Mouse (Mus musculus) frontal cortex, postnatal 36 days (tissue): Measurements from ENCODE around the gene Snx8.
A peak's percentile ranks its signal among the peaks of the same experiment; 100 is the strongest.

Experiments
- DNase-seq, 2 experiments: peaks; one replicate each; pipeline ENCODE4 v3.0.0; 2022; ENCODE audit warnings: low spot score in 2 of 2

The Snx8 gene

DNA sequence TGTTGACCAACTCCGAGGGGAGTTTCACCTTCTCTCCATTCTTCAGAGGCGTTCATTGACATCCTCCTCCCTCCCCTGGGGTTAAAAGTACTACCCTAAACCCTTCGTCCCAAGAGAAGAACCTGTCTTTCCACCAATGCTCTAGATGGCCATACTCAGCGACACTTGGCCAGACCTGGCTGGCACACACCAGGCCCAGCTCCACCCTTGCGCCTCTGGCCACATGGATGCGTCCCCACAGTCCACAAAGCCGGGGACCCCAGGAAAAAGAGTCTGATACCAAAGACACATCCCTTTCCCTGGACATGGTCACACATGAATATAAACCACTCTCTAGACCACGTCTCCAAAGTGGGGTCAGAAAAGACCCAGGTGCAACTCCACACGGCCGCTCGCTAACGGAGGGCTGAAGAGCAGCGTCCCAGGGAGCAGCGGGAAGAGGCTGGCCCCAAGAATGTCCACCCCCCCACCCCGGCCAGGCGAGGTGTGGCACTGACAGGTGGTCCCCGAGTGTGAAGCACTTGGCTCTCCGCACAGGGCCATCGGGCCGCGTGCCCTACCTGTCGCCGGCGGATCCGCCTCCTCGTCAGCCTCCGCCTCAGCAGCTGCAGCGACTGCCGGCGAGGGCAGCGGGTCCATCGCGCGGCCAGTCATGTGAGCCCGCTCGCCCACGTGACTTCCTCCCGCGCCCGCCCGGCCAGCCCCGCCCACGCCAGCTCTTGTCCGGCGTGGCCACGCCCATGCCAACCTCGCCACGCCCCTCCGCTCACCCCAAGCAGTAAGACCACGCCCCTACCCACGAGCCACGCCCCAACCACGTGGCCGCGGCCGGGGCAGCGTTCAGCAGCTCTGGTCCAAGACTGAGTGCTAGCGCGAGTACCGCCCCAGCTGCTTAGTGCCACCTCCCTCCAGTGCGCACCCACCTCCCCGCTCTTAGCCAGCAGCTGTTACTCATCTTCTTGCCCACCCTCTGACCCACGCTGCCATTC is at the start of gene Snx8:
Gene Snx8, minus strand, starts transcription at position 675 of the 989 bp plus-strand sequence.
- peak; percentile 82 to 87 for DNase-seq

DNA sequence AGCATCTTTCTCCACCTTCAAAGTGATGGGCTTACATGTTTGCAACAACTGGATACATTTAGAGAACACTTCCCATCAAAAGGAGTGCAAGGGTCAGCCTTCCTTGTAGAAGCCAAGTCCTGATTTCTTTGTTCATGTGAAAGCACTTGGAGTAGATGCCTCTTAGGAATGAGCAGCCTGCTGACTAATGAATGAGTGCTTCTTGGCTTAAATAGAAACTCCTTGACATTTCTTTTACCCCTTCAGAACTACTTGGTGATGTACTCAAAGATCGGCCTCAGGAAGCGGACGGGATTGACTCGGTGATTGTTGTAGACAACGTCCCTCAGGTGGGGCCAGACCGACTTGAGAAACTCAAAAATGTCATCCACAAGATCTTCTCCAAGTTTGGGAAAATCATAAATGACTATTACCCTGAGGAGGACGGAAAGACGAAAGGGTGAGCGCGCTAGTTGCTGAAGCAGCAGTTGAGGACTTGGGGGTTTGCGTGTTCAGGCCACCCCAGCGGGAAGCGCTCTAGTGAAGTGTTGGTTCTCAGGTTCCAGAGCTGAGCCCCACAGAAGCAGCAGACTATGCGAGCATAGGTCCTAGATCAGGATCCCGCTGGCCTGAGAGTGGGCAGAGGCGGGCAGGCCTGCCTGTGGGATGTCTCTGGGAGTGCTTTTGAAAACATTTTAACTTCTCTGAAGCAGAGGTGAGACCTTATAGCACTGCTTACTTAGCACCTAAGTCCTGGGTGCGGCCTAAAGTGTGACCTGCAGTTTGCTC is 36.1 kb upstream of the Snx8 start:
- no peak for DNase-seq

DNA sequence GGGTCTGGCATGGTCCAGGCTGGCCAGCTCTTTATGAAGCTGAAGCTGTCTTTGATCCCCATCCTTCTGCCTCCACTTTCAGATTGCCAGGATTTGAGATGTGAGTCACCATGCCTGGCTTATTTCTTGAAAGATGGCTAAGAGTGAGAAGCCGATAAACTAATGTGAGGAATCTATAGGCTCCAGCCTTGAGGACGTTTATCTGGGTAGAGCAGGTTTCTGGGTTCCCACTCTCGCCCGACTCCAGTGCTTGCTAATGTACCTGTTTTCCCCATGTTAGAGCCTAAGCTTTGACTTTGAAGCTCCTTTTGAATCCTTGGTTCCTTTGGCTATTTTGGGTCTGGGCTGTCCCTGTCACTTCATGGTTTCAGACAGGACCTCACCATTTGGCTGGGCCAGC is 31.6 kb upstream of the Snx8 start:
- DNase-seq, result no peak

DNA sequence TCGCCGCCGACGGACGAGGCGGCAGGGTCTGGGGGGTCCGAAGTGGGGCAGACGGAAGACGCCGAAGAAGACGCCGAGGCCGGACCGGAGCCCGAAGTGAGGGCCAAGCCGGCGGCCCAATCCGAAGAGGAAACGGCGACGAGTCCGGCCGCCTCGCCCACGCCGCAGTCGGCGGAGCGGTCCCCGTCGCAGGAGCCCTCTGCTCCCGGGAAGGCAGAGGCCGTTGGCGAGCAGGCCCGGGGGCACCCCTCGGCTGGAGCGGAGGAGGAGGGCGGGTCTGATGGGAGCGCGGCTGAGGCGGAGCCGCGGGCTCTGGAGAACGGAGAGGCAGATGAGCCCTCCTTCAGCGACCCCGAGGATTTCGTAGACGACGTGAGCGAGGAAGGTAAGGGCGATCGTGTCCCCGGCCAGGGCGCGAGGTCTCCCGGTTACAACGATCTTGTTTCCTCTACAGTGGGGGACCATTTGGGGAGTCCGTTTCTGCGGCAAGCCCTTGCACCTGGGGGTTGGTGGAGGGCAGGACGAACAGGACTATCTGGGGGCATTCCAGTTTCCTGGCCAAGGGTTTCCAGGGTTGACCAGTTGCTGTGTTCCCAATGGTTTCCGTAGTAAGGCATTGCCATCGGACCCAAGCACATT is 30.5 kb upstream of the Snx8 start:
- DNase-seq, result peak in 1 of 2 experiments; percentile 7

DNA sequence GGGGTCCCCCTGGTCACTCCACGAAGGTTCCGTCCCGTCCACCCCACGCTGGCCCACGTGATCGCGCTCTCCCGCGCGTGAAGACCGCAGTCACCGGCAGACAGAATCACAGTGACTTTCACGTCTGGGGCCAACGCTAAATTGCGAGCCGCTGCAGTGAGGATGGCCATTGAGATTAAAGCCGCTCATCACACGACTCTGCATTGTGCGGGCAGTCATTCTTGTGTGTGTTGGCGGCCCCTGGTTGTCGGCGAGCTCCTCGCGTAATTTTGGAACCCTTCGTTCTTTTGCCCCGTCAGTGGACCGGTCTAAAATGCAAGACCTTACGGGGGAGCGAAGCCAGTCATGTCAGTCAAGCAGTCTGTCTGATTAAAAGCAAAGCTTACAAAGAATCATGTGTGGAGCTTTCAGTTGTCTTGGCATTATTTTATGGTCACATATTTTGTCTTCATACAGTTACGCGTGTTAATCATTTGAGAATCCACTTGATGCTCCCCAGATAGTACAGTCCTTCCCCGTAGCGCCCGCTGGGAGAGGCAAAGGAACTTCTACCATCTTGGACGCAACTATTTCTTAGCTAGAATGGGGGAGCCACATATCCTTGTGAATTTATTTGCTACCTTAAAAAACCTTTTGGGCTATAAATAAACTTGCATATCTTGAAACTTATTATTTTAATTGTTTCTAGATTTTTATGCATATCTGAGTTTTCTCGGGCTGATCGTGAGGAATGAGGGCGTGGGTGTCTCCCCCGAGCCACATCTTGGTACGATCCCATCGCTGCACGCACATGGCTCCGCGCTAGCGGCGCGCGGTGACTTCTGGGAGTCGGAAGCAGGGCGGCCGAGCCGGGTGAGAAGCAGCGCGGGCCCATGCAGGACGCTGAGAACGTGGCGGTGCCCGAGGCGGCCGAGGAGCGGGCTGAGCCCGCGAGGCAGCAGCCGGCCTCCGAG is 29.7 kb upstream of the Snx8 start, which contains the start of gene Eif3b:
Gene Eif3b, plus strand, starts transcription at position 840 of the 953 bp plus-strand sequence.
- DNase-seq, result peak; percentile 90 to 91

DNA sequence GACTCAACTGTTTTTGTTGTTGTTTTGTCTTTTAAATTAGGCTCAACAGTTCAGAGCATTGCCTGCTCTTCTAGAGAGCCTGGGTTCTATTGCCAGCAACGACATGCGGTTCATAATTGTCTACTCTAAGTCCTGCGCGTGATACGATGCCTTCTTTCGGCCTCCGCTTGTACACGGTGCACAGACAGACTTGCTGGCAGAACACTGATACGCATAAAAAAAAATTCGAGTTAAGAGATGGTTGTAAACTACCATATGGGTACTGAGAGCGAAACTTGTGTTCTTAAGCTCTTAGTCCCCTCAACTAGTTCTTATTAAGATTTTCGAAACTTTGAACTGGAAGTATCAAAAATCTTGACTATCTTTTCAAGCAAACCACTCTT is 29.0 kb upstream of the Snx8 start:
- no peak for DNase-seq

DNA sequence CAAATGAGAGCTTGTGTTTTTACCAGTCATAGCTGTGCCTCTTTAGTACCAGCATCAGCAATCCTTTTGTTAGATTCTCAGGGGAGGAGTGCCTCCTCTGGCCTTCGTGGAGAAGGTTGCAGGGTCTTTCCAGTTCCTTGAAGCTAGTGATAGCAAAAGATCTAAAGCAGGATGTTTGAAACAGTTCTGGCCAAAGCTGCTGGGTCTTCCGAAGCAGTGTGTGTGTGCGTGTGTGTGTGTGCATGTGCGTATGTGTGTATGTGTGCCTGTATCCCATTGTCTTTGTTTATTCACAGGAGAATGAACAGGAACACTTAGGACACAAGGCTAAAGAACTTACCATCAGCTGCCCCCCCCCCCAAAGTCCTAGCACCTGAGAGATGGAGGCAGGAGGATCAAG is 25.6 kb upstream of the Snx8 start:
- no peak for DNase-seq

DNA sequence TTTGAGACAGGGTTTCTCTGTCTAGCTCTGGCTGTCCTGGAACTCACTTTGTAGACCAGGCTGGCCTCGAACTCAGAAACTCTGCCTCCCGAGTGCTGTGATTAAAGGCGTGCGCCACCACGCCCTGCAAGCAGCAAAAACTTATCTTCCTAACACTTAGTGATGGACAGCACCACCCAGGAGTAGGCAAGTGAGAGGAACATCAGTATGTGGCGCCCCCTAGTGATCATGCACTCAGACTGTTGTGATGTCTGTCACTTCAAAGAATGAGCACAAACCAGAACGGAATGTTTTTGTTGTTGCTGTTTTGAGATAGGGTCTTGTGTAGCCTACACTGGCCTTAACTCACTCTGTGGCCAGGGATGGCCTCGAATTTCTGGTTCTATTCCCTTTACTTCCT is 22.3 kb upstream of the Snx8 start:
- peak; percentile 33 to 45 for DNase-seq

DNA sequence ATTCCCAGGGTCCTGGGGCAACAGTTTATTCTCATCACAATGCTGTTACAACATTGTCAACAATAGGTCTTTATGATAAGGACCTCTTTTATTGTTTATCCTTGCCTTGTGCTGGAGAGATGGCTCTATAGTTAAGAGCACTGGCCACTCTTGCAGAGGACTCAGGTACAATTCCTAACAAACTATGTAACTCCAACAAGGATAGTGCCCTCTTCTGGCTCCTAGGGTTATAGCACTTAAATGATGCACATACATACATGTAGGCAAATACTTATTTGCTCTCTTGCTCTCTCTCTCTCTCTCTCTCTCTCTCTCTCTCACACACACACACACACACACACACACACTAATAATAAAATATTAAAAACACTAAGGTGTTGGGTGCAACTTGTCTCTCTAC is 19.7 kb upstream of the Snx8 start:
- DNase-seq, result no peak

DNA sequence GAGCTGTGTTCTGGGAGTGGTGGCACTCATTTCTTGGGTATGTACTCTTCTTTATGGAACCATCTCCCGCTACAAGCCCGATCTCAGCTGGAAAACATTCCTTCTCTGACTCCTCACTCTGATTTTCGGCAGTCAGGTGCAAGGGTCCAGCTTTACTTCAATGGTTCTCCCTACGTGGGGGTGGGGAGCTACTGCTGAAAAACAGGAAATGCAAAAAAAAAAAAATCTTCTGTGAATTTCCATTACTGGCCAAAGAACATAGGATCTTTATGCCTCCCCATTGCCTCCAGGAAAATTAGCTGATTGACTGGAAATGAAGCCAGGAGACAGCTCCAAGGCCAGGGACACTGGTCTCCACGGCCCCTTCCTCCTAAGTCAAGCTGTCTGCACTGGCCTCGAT is 17.6 kb upstream of the Snx8 start:
- DNase-seq, result no peak

DNA sequence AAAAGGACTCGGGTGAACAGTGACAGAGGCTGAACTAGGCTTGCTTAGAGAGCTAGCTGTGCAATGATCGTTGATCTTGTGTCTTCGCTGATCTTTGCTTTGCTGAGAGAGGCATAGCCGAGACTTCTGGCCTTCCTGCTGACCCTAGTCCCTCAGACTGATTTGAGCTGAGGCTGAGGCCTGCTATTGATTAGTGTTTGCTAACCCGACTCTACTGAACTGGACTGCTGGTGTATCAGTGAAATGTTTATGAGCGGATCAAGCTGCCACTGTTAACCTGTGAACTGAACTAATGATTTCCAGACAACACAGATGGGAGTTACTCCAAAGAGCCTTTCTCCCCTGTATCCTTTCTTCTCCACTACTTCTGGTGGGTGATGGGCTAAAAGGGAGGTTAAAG is 16.1 kb upstream of the Snx8 start:
- DNase-seq, result no peak

DNA sequence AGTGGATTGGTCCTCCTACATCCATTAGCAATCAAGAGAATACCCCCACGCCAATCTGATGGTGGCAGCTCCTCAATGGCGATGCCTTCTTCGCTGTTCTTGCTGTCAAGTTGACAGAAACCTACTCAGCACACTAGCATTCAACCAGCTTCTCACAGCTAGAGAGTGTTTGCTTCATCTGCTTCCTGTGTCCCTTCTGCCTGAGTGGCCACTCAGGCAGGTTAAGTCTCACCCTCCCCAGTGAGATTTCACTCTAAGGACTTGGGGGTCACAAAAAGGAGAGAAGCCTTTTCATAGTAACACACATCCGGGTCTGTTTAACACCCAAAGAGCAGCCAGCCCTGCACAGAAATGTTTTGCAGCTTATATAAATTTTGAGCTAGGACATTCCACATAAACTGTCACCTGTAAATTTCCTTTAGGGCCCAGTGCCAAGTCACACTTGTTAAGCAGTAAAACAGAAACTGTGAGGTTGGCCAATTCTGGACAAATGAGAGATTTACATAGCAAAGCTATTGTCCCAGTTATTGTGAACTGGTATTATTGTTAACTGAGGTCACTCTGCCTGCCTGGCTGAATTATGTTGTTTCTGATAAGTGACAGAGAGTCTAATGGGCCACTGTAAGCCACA is 13.7 kb upstream of the Snx8 start:
- no peak for DNase-seq

DNA sequence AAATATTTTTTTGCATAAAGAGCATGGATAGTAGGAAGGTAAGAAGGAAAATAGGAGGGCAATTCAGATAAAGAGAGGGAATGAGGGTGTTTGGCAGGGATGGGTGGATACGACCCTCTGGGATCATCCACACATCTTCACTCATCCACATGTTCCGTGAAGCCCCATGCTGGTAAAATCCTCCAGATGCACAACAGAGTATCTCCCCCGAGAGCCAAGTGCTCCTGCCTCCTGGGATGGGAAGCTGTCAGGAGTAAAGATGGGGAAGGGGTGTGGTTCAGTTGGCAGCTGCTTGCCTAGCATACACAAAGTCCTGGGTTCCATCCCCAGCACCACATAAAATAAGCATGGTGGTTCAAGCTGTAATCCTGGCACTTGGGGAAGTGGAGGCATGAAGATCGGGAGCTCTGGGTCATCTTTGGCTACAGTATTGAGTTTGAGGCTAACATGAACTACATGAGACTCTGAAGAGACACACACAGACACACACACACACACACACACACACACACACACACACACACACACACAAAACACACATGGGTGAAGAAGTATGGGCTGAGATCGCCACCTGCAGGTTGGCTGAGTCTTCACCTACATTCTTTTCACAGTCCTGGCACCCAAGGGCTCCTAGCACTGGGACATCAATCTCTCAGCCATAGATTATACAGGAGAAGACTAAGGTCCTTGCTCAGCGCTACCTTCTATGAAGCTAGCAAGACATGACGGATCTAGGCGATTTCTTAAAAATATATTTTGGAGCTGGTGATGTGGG is 7.3 kb upstream of the Snx8 start:
- no peak for DNase-seq

DNA sequence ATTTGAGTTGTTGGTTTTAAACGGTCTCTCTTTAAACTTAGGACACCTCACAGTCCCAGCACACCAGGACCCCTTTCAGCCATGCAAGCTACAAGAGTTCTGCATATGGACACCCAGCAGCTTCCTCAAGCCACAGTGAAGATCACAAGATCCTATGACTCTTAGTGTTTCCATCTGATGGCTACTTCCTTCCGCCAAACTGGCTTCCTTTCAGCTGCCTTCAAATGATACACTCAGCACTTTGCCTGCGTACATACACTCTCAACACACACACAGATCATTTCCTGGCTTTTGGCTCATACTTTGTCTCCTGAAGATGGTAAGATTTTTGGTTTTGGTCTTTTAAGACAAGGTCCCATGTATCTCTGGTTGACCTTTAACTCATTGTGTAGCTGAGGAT is 3.6 kb upstream of the Snx8 start:
- no peak for DNase-seq

DNA sequence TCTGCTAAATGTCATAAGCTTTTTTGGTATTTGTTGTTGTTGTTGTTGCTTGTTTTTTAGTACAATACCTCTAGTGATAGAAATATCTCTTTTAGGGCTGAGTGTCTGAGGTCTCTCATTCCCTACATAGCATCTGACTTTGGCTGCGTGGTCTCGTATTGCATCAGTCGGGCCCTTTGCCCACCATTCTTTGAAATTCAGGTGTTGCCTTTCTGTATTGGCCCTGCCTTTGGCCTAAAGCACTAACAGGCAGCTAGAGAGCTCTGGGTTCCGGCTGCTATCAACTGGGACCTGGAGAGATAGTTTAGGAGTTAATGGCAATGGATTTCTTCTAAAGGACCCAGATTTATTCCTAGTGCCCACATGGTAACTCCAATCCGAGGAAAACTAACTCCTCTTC is 2.9 kb upstream of the Snx8 start:
- DNase-seq, result no peak

DNA sequence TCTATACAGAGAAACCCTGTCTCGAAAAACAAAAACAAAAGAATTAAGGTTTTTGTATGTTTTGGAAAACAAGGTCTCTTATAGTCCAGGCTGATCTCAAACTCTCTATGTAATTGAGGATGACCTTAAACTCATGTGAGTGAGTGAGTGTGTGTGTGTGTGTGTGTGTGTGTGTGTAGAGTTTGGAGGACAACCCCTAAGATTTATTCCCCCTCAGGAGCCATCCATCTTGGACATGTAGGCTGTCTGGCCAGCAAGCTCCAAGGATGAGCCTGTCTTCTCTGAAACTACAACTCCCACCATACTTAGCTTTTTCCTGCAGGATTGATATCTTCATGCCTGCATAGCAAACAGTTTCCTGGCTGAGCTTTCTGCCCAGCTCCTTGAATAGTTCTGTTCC is 2.4 kb upstream of the Snx8 start:
- no peak for DNase-seq

DNA sequence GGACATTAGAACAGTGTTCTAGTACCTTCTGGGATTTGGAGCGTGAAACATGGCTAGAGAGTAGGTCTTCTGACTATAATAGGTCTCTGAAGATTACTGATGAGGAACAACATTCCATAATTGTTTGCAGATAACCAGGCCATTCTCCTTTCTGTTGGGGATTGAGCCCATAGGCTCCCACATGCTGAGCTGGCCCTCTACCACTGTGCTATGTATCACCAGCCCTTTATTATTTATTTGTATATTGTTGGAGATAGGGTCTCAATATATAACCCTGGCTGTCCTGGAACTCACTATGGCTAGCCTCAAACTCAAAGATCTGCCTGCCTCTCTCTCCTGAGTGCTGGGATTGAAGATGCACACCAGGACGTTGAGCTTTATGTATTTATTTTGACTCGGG is 585 bp upstream of the Snx8 start:
- no peak for DNase-seq

DNA sequence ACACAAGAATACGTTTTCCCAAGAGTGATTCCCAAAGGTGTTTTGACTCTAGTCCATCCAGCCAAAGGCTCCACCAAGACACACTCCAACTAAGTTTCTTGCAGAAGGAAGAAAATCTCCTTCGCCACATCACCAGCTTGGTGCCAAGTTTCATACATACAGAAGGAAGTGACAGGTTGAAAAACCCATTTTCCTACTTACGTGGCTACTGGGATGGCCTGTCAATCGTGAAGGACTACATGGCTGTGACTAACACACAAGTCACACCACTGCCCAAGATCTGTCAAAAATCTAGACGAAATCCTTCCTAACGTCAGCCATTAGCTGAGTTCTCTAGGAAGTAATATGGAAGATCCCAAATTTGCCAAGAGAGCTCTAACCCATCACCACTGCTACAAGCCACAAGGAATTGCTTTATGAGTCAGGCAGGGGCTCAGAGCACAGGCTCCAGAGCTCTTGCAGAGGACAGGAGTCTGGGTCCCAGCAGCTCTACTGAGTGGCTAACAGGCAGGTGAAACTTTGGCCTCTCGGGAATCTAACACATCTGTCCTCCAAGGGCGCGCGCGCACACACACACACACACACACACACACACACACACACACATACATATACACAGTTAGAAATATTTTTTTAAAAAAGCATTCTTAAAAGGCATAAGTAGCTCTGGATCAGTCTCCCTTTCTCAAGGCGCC is 1.1 kb downstream of the Snx8 start:
- no peak for DNase-seq

DNA sequence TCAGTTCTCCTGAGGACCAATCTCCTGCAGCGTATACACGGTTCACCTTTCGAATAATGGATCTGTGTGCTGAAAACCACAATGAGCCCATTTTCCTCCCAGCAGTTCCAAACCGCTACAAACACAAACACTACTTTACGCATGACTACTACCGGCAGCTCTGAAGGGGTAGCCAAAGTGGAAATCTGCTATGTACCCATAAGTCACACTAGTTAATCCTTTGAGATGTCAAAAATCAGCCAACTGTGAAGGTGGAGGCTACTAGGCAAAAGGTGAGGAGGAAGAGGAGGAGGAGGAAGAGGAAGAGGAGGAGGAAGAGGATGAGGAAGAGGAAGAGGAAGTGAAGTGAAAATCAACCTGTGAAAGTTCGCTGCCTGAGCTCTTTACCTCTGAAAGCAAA is 1.8 kb downstream of the Snx8 start:
- no peak for DNase-seq
